Mouse (Mus musculus) hindbrain, embryonic 11.5 days (tissue): ENCODE results near the gene Bcl2a1d. TPM values are rescaled to one million over a fixed set of nuclear protein-coding genes. Genes with fewer than 3 reads are reported as not detected.

ENCODE experiments used
- polyA plus RNA-seq: library from polyadenylated mRNA; unstranded; fragments of >200 nt; fragmentation: Nextera tagmentation; extraction: Ambion mirVana; gene quantifications from 2 replicates; pipeline ENCODE4 v1.2.1, GENCODE M21; 2014

Bcl2a1d gene
- polyA plus RNA-seq, 1 experiment from 2014 or later, result not detected

Other genes with a start within 250 kb of the Bcl2a1d start
- gene Syncrip, start 249.3 kb downstream of the Bcl2a1d start, polyA plus RNA-seq, result 137 and 140 TPM in 2 replicates
- 9.1 and 10.1 TPM in 2 replicates for gene Zfp949, start 183.9 kb downstream of the Bcl2a1d start, polyA plus RNA-seq
- gene Trim43a, start 151.0 kb downstream of the Bcl2a1d start, polyA plus RNA-seq, result 0.10 TPM in 1 of 2 replicates, not detected in the other
- 25.4 and 30.3 TPM in 2 replicates for gene Mthfsl, start 11.6 kb downstream of the Bcl2a1d start, polyA plus RNA-seq
- 0.09 and 0.31 TPM in 2 replicates for gene Trim43c, start 107.2 kb upstream of the Bcl2a1d start, polyA plus RNA-seq
- gene Bcl2a1a, start 225.0 kb upstream of the Bcl2a1d start, polyA plus RNA-seq, result not detected in 2 replicates